Mouse (Mus musculus) kidney, embryonic 14.5 days (tissue): ENCODE measurements around the gene Mbnl2. TPM values are rescaled to one million over a fixed set of nuclear protein-coding genes. Genes with fewer than 3 reads are reported as not detected.

Source experiments
- ATAC-seq: fragments of 200-750 bp; cut with Nextera tagmentation; 2 replicates; pipeline ENCODE4 v1.8.0; 2017; ENCODE audit warnings: moderate number of reproducible peaks, mild to moderate bottlenecking, moderate TSS enrichment, moderate library complexity; ENCODE audit not compliant: low FRiP score, low TSS enrichment
- H3K27ac ChIP-seq: fragments of 300-500 bp; sonication (generic); 2 replicates; pipeline ENCODE4 v1.5.1; 2014; ENCODE audit warnings: low read depth, mild to moderate bottlenecking, low read length, moderate library complexity, mixed read lengths
- H3K27me3 ChIP-seq: fragments of 300-500 bp; sonication (generic); 2 replicates; pipeline ENCODE4 v1.6.1; 2014; ENCODE audit warnings: mild to moderate bottlenecking, low read length; ENCODE audit not compliant: control insufficient read depth, insufficient read depth
- H3K36me3 ChIP-seq: fragments of 300-500 bp; sonication (generic); 2 replicates; pipeline ENCODE4 v1.6.1; 2014; ENCODE audit warnings: low read length, mixed read lengths; ENCODE audit not compliant: control insufficient read depth, insufficient read depth
- H3K4me1 ChIP-seq: fragments of 300-500 bp; sonication (generic); 2 replicates; pipeline ENCODE4 v1.6.1; 2014; ENCODE audit warnings: low read length, mixed read lengths; ENCODE audit not compliant: control insufficient read depth, insufficient read depth
- H3K4me2 ChIP-seq: fragments of 300-500 bp; sonication (generic); replicated peaks from 2 replicates; pipeline ENCODE4 v1.6.1; 2014; ENCODE audit warnings: low read depth, mild to moderate bottlenecking, low read length
- H3K4me3 ChIP-seq: fragments of 300-500 bp; sonication (generic); 2 replicates; pipeline ENCODE4 v1.5.1; 2014; ENCODE audit warnings: mild to moderate bottlenecking, low read length
- H3K9ac ChIP-seq: fragments of 300-500 bp; sonication (generic); 2 replicates; pipeline ENCODE4 v1.6.1; 2014; ENCODE audit warnings: low read depth, mild to moderate bottlenecking, low read length, moderate library complexity
- H3K9me3 ChIP-seq: fragments of 300-500 bp; sonication (generic); 2 replicates; pipeline ENCODE4 v1.6.1; 2016; ENCODE audit warnings: low read length; ENCODE audit not compliant: control insufficient read depth
- WGBS: fragments of 180-500 bp; shearing (Covaris S2); extraction: QIAGEN DNeasy Blood & Tissue Kit; methylation state at CpG from one replicate; pipeline ENCODE4 v1.1.7; 2014; 5-methylcytosine and 5-hydroxymethylcytosine counted together
- polyA plus RNA-seq: library from polyadenylated mRNA; unstranded; fragments of >200 nt; fragmentation: Nextera tagmentation; extraction: Ambion mirVana; gene quantifications from 2 replicates; pipeline ENCODE4 v1.2.1, GENCODE M21; 2014

Gene Mbnl2
- polyA plus RNA-seq, 1 experiment from 2014 or later: 84.9 TPM

DNA sequence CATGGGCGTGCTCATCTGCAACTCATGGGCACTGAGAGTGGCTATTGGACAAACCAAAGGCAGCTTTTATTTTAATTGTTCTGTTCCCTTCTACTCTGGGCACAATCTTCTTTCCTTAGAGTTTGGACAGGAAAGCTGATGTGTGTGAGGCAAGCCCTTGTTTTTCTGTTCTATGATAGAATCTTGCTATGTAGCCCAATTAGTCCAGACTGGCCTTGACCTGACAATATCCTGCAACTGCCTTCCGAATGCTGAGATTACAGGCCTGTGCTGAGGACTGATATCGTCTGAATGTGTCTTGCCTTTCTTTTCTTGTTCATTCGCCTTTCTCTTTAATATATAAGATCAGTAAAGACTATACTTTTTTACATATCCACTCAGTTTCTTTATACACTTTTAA lies 4.8 kb upstream of the Mbnl2 start:
- Histone ChIP-seq H3K4me1 (peaks cover 16% of the 10 kb centered on the region), H3K4me2 (no peak overlapping the region), H3K4me3 (no peak overlapping the region), H3K9me3 (no peaks in the 10 kb centered on the region), H3K9ac (no peak overlapping the region), H3K27me3 (no peaks in the 10 kb centered on the region), H3K36me3 (no peaks in the 10 kb centered on the region), H3K27ac (peak overlapping the region; percentile 17; the same call in 1 of the 2 replicates)
- no peak for ATAC-seq
- 79% methylated on average over 4 of the region's 4 CpGs for WGBS

DNA sequence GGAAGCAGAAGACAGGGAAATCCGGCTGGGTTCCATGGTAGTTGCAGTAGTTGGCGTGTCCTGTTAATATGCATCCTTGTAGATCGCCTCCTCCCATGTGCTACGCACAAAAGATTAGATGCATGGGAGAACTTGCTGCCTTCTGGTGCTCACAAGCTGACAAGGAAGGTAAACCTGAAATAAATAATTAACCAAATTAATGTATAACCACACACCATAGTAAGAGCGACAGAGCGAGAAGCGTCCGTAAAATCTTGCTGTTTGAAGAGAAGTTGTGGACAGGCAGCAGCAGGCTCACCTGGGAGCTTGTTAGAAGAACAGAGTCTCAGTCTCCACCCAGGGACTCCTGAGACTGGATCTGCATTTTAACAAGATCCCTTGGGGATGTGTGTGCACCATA lies 4.4 kb upstream of the Mbnl2 start:
- H3K27ac ChIP-seq: peak overlapping the region; percentile 76
- ATAC-seq: peak; percentile 30; the same call in 1 of the 2 replicates
- H3K9me3 ChIP-seq: no peaks in the 10 kb centered on the region
- 61% methylated on average over 8 of the region's 8 CpGs for WGBS
- H3K4me2 ChIP-seq: no peak overlapping the region; the same call in 1 of the 2 replicates
- no peaks in the 10 kb centered on the region for H3K36me3 ChIP-seq
- no peaks in the 10 kb centered on the region for H3K27me3 ChIP-seq
- peaks cover 16% of the 10 kb centered on the region for H3K4me1 ChIP-seq
- H3K9ac ChIP-seq: no peak overlapping the region
- no peak overlapping the region for H3K4me3 ChIP-seq

DNA sequence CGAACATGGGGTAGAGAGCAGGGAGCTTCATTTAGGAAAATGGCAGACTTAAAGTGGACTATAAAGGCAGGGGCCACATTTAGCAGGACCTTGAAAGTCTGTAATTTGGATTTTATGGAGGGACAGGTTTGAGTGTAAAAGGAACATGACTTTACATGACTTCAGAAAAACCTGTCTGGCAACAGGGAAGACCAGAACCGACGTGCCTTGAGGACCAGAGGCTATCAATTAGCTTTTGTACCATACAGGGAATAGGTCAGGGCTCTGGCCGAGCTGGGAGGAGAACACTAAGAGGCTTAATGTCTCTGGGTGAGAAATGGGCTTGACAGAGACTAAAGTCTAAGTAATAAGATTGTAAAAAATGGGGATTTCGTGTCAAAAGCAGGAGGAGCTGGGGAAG lies 1.7 kb upstream of the Mbnl2 start:
- Histone ChIP-seq H3K4me3 (no peak overlapping the region), H3K27ac (no peak overlapping the region), H3K36me3 (no peaks in the 10 kb centered on the region), H3K9me3 (no peaks in the 10 kb centered on the region), H3K4me1 (peaks cover 30% of the 10 kb centered on the region), H3K4me2 (no peak overlapping the region), H3K27me3 (no peaks in the 10 kb centered on the region), H3K9ac (no peak overlapping the region)
- 56% methylated on average over 5 of the region's 5 CpGs for WGBS
- no peak for ATAC-seq

DNA sequence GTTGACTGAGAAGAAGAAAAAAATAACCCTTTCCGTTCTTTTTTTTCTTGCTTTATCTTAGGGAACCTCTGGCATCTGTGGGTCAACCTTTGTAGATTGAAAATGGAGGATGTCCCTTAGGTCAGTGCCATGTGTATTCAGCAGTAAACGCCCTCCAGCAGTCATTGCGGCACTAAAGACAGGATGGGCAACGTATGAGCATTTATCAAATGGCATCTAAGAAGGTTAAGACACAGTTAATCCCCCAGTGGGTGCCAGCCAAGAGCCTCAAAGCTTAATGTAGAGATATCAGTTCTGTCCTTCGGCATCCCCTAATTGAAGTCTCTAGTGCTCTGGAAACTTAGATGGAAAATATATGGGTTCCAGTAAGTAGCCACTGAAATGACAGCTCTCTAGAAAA lies 723 bp upstream of the Mbnl2 start:
- Histone ChIP-seq H3K27me3 (no peaks in the 10 kb centered on the region), H3K9me3 (no peaks in the 10 kb centered on the region), H3K4me1 (peaks cover 38% of the 10 kb centered on the region), H3K9ac (no peak overlapping the region), H3K27ac (peak overlapping the region; percentile 89; the same call in 1 of the 2 replicates), H3K4me2 (peak overlapping the region; percentile 89), H3K36me3 (no peaks in the 10 kb centered on the region), H3K4me3 (peak overlapping the region; percentile 62)
- ATAC-seq: no peak
- WGBS: 51% methylated on average over 5 of the region's 5 CpGs

DNA sequence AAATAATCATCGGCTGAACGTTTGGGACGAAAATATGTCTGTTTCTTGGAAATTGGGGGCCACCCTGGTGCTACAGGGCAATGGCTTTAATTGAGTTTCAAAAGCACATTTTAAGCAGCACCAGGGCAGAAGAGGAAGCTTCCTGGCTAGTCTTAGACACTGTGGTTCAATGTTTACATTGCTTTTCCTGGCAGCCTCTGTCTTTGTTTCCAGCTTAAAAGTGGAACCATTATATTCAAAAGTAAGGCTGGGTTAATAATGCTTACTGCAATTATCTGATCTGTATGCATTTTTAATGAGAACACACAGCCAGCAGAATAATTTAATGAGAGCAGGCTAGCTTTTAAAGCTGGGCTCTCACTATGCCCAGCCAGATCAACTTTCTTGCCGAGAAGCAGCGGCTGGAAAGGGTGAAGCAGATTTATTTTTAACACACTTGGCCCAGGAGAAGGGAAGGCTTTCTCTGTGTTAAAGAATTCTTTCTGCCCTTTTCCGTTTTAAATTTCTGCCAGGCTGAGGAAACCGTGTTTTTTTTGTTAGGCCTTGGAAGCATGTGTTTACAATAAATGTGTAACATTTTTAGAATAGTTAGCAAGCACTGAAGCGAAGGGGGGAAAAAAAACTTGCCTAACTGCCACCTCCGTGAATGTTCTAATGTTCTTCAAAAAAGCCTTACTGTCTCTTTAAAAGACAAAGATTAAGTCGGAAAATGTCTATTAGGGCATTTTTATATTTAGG lies 1.0 kb downstream of the Mbnl2 start:
- Histone ChIP-seq H3K4me1 (peaks cover 42% of the 10 kb centered on the region), H3K4me2 (peak overlapping the region; percentile 89), H3K36me3 (no peaks in the 10 kb centered on the region), H3K27ac (peak overlapping the region; percentile 69), H3K27me3 (no peaks in the 10 kb centered on the region), H3K9ac (peak overlapping the region; percentile 57), H3K9me3 (no peaks in the 10 kb centered on the region), H3K4me3 (peak overlapping the region; percentile 62)
- ATAC-seq: no peak
- 8% methylated on average over 10 of the region's 10 CpGs for WGBS

DNA sequence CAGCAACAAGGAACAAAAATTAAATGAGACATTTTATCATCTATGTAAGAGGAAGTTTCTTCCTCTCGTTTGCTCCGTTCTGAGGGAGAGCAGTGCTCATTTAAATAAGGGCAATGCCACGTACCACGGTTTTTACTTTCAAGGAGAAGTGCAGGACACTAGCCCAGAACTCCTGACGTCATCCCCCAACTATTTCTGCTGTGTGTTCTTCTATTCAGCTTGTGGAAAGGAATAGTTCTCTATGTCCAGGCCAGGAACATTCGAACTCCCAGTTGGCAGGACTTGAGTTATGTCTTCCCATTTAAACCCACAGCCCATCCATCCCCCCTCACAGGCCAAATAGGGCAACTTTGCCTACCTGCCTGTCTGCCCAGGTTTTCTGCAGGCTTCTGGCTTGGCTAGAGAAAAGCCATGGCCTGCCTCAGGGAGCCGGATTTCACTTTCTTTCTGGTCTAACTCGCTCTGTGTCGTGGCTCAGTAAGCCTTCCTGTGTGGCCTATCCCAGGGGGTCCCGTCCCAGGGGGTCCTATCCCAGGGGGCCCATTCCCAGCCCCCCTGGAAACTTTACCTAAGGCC lies 1.7 kb downstream of the Mbnl2 start:
- peak overlapping the region; percentile 62 for H3K4me3 ChIP-seq
- no peaks in the 10 kb centered on the region for H3K9me3 ChIP-seq
- peak overlapping the region; percentile 89 for H3K4me2 ChIP-seq
- H3K36me3 ChIP-seq: no peaks in the 10 kb centered on the region
- no peaks in the 10 kb centered on the region for H3K27me3 ChIP-seq
- H3K4me1 ChIP-seq: peaks cover 45% of the 10 kb centered on the region
- 8% methylated on average over 10 of the region's 10 CpGs for WGBS
- peak overlapping the region; percentile 57 for H3K9ac ChIP-seq
- H3K27ac ChIP-seq: peak overlapping the region; percentile 69
- peak; percentile 20; the same call in 1 of the 2 replicates for ATAC-seq

DNA sequence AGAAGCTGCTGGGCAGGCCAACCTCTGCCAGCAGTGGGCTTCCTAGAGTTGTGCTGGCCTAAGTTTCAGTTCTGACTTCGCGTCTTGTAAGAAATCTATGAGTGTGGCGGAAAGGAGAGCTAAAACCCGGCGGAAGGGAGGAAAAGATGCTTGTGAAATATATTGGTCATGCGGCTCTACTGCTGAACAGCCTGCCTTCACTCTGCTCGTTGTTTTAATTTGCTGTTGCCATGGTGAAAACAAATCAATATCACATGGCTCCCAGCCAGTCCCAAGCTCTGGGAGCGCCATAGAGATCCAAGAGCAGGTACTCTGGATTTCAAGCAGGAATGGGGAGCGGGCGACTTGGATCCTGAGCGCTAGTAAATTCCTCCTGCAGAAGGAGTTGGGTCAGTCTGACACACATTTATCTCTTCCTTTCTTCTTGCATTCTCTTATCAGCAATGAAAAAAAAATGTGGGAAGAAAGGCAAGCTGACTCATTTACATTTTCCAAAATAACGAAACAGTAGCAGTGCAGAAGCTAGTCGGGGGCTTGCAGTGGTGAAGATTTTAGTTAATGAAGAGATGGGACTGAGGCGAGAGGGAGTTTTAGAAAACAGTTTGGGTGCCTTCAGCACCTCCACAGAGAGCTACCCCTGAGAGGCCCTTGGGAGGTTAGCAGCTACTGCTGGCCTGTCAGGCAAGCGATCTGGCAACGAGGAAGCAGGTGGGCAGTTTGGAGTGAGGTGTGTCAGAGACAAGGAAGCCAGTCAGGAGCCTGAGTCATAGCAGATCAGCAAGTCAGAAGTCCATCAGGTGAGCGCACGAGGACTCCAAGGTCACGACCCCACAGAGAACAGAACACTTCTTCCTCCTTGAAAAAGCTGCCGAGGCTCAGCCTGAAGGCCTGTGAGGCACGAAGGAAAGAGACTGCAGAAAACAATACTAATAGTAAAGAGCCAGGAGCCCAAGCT lies 3.1 kb downstream of the Mbnl2 start:
- H3K27ac ChIP-seq: peak overlapping the region; percentile 76
- H3K4me1 ChIP-seq: peaks cover 45% of the 10 kb centered on the region
- no peak for ATAC-seq
- peak overlapping the region; percentile 89 for H3K4me2 ChIP-seq
- H3K9me3 ChIP-seq: no peaks in the 10 kb centered on the region
- no peaks in the 10 kb centered on the region for H3K36me3 ChIP-seq
- peak overlapping the region; percentile 62; the same call in 1 of the 2 replicates for H3K4me3 ChIP-seq
- 41% methylated on average over 21 of the region's 21 CpGs for WGBS
- no peaks in the 10 kb centered on the region for H3K27me3 ChIP-seq
- peak overlapping the region; percentile 57; the same call in 1 of the 2 replicates for H3K9ac ChIP-seq

DNA sequence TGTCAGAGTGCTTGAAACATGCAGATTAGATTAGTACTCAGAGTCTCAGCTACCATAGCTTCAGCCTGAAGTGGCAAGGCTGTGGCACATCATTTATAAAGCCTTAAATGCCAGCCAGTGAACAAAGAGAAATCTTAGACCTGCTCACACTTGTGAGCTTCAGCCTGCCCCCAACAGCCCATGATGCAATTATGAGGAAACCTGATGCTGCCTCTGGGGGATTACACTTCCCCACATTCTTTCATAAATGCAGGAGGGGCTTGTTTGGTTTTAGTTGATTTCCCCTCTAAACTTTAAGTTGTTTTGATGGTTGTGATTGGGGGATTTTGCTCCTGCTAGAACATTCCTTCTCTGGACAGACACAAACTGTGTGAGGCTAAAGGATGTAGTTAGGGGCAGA lies 4.7 kb downstream of the Mbnl2 start:
- Histone ChIP-seq H3K9ac (no peak overlapping the region), H3K9me3 (no peaks in the 10 kb centered on the region), H3K4me1 (peaks cover 42% of the 10 kb centered on the region), H3K27me3 (no peaks in the 10 kb centered on the region), H3K4me3 (no peak overlapping the region), H3K36me3 (no peaks in the 10 kb centered on the region), H3K4me2 (no peak overlapping the region), H3K27ac (peak overlapping the region; percentile 60)
- no peak for ATAC-seq
